Mouse (Mus musculus) NIH3T3 (cell line): Measurements from ENCODE around the gene Ube2m.

Experiments used
- DNase-seq: peaks from one replicate; pipeline ENCODE4 v3.0.0-alpha.2; 2012; ENCODE audit warnings: low read depth

Gene Ube2m

GRCm38 (mm10) chr7:13037901-13038555 lies at the start of gene Ube2m:
TSS of gene Ube2m (minus strand) at chr7:13038275.
- DNase-seq: peak; percentile 99

- peak; percentile 50 for DNase-seq
These were observed 34.2 kb upstream of the Ube2m start for GRCm38 (mm10) chr7:13072293-13072692.

- DNase-seq: peak; percentile 69
These were observed 25.3 kb upstream of the Ube2m start for GRCm38 (mm10) chr7:13063399-13063798.

GRCm38 (mm10) chr7:13059536-13059935 lies 21.5 kb upstream of the Ube2m start:
- no peak for DNase-seq

- DNase-seq: no peak
These were observed 19.0 kb upstream of the Ube2m start for GRCm38 (mm10) chr7:13056913-13057700.

DNA sequence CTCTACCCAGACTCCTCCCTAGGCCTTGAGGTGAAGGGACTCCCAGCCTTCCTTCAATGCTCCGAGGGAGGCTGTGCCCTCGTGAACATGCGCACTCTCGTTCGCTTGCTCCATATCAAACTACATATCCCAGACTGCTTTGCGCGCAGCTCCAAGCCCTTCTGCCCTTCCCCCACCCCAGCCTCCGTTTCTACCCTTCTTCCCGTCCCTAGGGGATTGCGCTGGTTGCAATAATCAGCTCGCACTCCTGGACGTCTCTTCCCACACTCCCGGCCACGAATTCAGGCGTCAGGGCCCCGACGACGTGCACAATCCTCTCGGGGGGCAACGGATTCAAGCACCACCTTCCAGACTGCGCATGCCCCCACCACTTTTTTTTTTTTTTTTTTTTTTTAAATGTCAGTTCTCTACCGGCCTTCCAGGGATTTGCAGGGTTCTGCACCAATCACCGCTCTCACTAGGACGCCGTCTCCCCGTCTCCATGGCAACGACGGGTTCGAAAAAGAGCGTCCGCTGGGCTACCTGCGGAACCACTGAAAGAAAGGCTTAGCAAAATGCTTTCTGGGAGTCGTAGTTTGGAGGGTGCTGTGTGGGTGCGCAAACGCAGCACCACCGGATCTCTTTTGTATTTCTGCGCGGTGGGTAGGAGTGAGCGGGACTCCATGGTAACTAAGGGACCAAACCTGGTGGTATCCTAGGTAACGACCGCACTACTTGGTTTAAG lies 16.4 kb upstream of the Ube2m start, which contains the start of gene Mzf1:
Mzf1 (minus strand) TSS at position 478 of the 724 bp plus-strand sequence.
- DNase-seq: peak; percentile 97

DNA sequence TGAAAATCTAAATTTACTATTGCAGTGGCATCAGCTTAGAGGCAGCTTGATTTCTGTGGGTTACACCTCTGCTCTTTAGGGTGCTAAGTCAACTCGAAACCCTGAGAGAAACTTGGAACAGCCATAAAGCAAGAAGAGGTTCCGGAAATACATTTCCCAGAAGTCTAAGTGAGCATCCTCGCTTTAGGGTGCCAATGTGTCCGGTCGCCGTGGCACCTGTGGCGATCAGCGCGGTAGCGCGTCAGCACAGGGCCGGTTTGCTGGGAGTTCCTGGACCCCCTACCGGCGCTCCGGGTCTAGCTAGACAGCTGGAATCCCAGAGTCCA lies 15.8 kb upstream of the Ube2m start:
- no peak for DNase-seq

DNA sequence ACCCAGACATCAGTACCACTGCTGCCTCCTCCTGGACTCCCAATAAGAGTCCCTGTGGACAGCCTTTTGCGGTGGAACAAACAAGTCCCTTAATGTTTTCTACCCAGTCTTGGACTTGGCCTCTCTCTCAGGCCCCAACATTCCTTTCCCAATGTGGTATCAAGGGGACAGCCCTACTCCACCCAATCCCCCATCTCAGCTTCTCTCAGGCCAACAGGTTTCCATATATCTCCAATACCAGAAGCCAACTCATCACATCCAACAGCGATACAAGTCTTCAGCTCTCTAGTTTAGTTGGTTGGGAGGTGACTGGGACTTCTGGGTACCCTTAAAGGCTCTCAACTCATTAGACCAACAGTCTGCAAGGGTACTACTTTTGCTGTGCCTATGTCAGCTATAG lies 15.4 kb upstream of the Ube2m start:
- DNase-seq: no peak

- DNase-seq: no peak
These were observed 14.9 kb upstream of the Ube2m start for GRCm38 (mm10) chr7:13053001-13053400.

- DNase-seq: peak; percentile 88
These were observed 8.0 kb upstream of the Ube2m start for GRCm38 (mm10) chr7:13046084-13046483.

DNA sequence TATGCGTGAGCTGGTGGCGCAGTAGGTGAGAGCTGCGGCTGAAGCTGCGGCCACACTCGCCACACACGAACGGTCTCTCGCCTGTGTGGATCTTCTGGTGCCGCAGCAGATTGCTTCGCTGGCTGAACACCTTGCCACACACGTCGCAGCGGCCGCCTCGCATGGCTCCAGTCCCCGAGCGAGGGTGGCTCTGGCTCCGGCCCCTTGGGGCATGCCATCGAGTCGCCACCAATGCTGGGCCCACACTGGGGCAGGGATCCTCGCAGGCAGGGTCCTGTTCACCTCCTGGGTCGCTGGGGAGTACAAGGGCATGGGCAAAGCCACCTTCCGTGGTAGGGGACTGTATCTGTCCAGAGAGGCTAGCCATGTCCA lies 6.2 kb upstream of the Ube2m start:
- no peak for DNase-seq

- DNase-seq: no peak
These were observed 5.6 kb upstream of the Ube2m start for GRCm38 (mm10) chr7:13043445-13044253.

DNA sequence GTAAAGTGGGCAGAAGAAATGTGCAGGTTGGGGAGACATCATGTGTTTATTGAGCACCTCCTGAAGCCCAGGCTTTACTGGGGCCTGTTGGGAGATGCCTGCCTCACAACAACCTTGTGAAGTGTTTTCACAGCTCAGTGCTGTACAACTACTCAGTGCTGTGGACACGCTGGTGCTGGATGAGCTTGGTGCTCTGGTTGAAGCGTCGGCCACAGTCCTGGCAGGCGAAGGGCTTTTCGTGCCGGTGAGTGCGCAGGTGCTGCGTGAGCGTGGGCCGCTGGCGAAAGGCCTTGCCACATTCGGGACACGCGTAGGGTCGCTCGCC lies 5.0 kb upstream of the Ube2m start:
- no peak for DNase-seq

GRCm38 (mm10) chr7:13042511-13042910 lies 4.4 kb upstream of the Ube2m start:
- DNase-seq: no peak

- no peak for DNase-seq
These were observed 3.2 kb upstream of the Ube2m start for GRCm38 (mm10) chr7:13041256-13041655.

- no peak for DNase-seq
These were observed 1.1 kb upstream of the Ube2m start for GRCm38 (mm10) chr7:13039181-13039580.

GRCm38 (mm10) chr7:13038621-13039169 lies 620 bp upstream of the Ube2m start:
- peak; percentile 79 for DNase-seq

DNA sequence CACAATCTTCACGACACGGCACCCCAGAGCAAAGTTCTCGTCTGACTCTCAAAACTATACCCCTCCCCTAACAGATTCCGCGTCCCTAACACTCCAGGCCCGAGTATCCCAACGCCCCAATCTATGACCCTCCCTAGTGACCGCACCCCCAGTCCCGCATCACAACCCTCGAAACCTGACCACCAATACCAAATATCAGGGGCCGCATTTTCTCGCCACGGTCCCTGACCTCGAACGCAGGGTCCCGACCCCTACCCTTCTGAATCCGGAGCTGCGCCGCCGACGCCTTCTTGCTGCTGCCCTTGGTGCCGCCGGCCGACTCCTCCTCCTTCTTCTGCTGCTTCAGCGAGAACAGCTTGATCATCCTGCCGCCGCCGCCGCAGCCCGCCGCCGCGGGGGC lies 709 bp downstream of the Ube2m start:
- no peak for DNase-seq

- no peak for DNase-seq
These were observed 1.3 kb downstream of the Ube2m start for GRCm38 (mm10) chr7:13036806-13037205.

DNA sequence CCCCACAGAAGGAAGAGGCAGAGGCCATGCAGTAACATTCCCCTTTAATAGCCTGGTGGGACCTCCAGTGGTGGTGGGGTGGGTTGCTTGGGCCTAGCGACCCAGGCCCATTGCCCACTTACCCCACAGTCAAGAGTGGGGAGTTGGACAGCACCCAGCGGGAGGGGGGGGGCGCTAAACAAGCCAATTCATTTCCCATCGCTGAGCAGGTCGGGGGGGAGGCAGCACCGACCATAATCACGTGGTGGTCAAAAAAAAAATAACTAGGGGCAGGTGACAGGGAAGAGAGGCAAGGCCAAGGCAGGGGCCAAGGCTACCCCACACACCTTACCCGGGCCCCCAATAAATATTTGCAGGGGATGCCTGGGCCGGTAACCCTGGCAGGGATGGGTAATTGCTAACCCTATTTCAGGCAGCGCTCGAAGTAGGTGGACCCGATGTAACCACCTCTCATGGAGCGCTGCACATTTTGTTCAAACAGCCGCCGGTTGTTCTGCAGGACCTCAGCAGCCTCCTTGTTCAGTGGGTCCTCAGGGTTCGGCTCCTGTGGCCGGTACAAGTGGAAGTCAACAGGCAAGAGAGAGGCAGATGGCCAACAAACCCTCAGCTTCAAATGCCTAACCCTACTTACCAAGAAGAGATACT lies 2.7 kb downstream of the Ube2m start:
- DNase-seq: no peak

DNA sequence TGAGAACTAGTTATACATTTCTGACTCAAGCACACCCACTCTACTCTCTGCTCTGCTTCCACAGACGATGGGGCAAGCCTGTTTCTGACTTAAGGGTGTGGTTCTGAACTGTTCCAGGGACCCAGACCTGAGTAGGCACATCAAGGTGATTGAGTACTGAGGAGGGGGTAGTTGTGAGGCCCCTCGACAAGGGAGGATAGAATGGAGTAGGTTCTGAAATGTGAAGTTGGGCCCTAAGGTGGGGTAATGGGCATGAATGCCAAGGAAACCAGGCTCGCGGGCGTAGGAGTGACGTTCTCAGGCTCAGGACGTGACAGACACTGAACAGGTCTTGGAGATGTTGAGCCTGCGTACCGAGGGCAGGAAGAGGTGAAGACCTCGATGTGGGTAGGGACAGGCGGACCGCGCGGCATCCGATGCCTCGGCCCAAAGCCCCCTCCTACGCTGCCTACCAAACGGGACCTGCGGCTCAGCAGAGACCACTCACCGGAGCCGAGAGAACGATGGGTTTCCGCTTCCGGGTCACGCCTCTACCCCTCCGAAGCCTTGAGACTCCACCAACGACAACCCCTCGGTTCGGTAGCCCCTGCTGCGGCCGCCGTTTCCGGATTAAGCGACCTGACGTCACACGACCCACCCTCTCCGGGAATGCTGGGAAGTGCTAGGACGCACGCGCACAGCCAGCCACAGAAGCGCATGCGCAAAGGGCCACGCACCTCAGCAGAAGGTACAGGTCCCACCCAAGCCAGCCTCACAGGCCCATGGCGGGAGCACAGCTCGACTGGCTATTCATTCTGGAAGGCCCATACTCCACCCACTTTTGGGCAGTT lies 3.7 kb downstream of the Ube2m start, which contains the start of gene Chmp2a:
Chmp2a (minus strand) TSS at position 660 of the 830 bp plus-strand sequence.
- peak; percentile 98 for DNase-seq
